Mouse (Mus musculus) T-helper 17 cell (primary cell): ENCODE results near the gene Hnrnpm.

Source experiments
- in situ Hi-C, 2 experiments: fragments of 300-600 bp; cut with MboI, MseI; formaldehyde crosslinking; loops; 1 replicate in 1 of 2; 2 replicates in 1 of 2; pipeline ENCODE4 v1.15.1; 2025; ENCODE audit warnings: high pct_unique_total_duplicates in 2 of 2

Hnrnpm gene

GRCm38 (mm10) chr17:33597271-33597670 is 89.4 kb downstream of the Hnrnpm start:
- in situ Hi-C loops, result no loop called here
